Mouse (Mus musculus): ENCODE data around the gene Dyrk1b.
A peak's percentile ranks its signal among the peaks of the same experiment; 100 is the strongest.

DNA sequence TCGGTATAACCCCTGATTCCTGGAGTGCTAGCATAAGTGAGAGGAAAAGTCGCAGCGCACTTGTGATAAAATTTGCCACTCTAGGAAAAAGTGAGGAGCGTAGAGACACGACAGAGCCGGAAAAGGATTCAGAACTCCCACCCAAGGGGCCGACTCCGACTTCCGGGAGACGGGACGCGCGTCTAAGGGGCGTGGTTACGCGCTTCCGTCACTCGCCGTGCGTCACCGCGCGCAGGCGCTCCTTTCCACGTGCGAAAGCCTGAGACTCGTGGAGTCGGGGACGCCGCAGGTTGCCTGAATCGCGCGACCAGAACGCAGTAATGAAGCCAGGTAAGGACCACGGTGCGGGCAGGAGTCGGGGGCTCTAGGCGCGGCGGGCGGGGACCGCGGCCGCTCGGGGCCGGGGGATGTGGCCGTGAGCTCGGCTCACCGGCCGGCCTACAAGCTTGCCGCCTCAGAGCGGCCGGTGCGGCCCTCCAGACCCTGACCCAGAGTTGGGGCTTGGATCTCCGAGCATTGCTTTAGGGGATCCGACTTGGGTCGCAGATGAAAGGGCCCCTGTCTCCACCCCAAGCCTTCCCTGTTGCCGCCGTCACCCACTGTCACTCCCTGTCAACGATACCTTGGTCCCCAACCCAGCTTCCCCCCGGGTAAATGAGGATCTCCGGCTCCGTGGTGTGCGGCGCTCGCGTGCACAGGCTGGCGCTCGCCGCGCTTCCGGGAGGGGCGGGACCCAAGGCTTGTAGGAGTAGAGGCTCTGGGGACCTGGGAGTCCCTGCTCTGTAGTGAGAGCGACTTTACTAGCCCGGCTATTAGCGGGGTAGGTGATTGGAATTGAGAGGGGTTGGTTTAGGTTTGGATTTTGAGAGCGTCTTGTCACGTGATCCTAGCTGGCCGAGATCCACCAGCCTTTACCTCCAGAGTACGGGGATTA is 9.5 kb upstream of the Dyrk1b start, which contains the start of gene Fbl:
- TF ChIP-seq CTCF (IDR thresholded peaks at IDR 0.05; ENCODE audit: extremely low read depth, insufficient read depth, insufficient read length, insufficient replicate concordance) (no peak), POLR2A (IDR thresholded peaks at IDR 0.05; ENCODE audit: low read depth, low read length) (peak; percentile 68)

Data from spleen, adult 2 months (tissue).